8 mouse cellular contexts compared by ENCODE assay signal in genomic region chr12:86890796-86891301, GRCm38 (mm10). TPM values are rescaled to one million over a fixed set of nuclear protein-coding genes. Genes with fewer than 3 reads are reported as not detected.
DNase-seq lines count a peak whose midpoint lies in the region; ATAC-seq and TF ChIP-seq lines count a peak whose summit lies in the region.

No protein-coding gene starts in this region.

- DNase-seq in left cerebral cortex, adult 2 months (ENCODE audit: extremely low spot score in 1 of 2, low spot score in 2 of 2), result no peak
- no peak for DNase-seq in left cerebral cortex, adult 11 months (ENCODE audit: low spot score)
- peak; percentile 41 for DNase-seq in embryonic facial prominence, embryonic 10.5 days (ENCODE audit: low spot score)
- DNase-seq in midbrain, embryonic 10.5 days (ENCODE audit: low spot score), result peak; percentile 37
- no peak for DNase-seq in urinary bladder, adult 18-20 months (ENCODE audit: low spot score in 2 of 2)
- no peak for DNase-seq in urinary bladder, postnatal 36 days (ENCODE audit: low spot score in 2 of 2)

- no peaks in the 10 kb centered on the region for H3K36me3 ChIP-seq in embryonic facial prominence, embryonic 10.5 days (replicated peaks)
- no peaks in the 10 kb centered on the region for H3K36me3 ChIP-seq in hindbrain, embryonic 16.5 days (ENCODE audit: control insufficient read depth, insufficient read depth, low read length)
- H3K36me3 ChIP-seq in midbrain, embryonic 10.5 days, result no peaks in the 10 kb centered on the region

- no peaks in the 10 kb centered on the region for H3K9me3 ChIP-seq in embryonic facial prominence, embryonic 10.5 days
- H3K9me3 ChIP-seq in hindbrain, embryonic 16.5 days (ENCODE audit: control insufficient read depth, low read length), result no peaks in the 10 kb centered on the region
- no peaks in the 10 kb centered on the region for H3K9me3 ChIP-seq in midbrain, embryonic 10.5 days (replicated peaks)

- peak overlapping the region; percentile 71 for H3K27ac ChIP-seq in left cerebral cortex, adult 2 months
- peak overlapping the region; percentile 93 for H3K27ac ChIP-seq in embryonic facial prominence, embryonic 10.5 days (replicated peaks)
- peak overlapping the region; percentile 94 for H3K27ac ChIP-seq in hindbrain, embryonic 16.5 days (ENCODE audit: low read depth, low read length)
- H3K27ac ChIP-seq in midbrain, embryonic 10.5 days (replicated peaks), result peak overlapping the region; percentile 94

- peak overlapping the region; percentile 69 for H3K4me2 ChIP-seq in hindbrain, embryonic 16.5 days (ENCODE audit: low read length)

- peaks cover 36% of the 10 kb centered on the region for H3K27me3 ChIP-seq in embryonic facial prominence, embryonic 10.5 days (replicated peaks; ENCODE audit: low read depth, poor library complexity, severe bottlenecking)
- no peaks in the 10 kb centered on the region for H3K27me3 ChIP-seq in hindbrain, embryonic 16.5 days (replicated peaks; ENCODE audit: control insufficient read depth, insufficient read depth, low read length)
- H3K27me3 ChIP-seq in midbrain, embryonic 10.5 days (ENCODE audit: low read depth, poor library complexity, severe bottlenecking), result peaks cover 22% of the 10 kb centered on the region

- intact Hi-C loops in left cerebral cortex, adult 2 months (cut with DNase I), result no loop called here

- H3K9ac ChIP-seq in hindbrain, embryonic 16.5 days (ENCODE audit: low read depth, low read length), result peak overlapping the region; percentile 44

- TF ChIP-seq CTCF in left cerebral cortex, adult 2 months (IDR thresholded peaks at IDR 0.05), result peak; percentile 34

- WGBS in embryonic facial prominence, embryonic 10.5 days, result 22% methylated on average over 8 of the region's 8 CpGs
- 25% methylated on average over 8 of the region's 8 CpGs for WGBS in hindbrain, embryonic 16.5 days
- 31% methylated on average over 8 of the region's 8 CpGs for WGBS in midbrain, embryonic 10.5 days

- no peak overlapping the region for H3K4me3 ChIP-seq in left cerebral cortex, adult 2 months
- peak overlapping the region; percentile 8 for H3K4me3 ChIP-seq in embryonic facial prominence, embryonic 10.5 days
- H3K4me3 ChIP-seq in hindbrain, embryonic 16.5 days (ENCODE audit: low read length), result no peak overlapping the region
- H3K4me3 ChIP-seq in midbrain, embryonic 10.5 days, result peak overlapping the region; percentile 57

- ATAC-seq in hindbrain, embryonic 16.5 days, result no peak
- no peak for ATAC-seq in megakaryocyte progenitor cell, adult 5-6 weeks (replicated peaks; ENCODE audit: poor library complexity)

- H3K4me1 ChIP-seq in embryonic facial prominence, embryonic 10.5 days, result peaks cover 96% of the 10 kb centered on the region
- peaks cover 79% of the 10 kb centered on the region for H3K4me1 ChIP-seq in hindbrain, embryonic 16.5 days (ENCODE audit: control insufficient read depth, insufficient read depth, low read depth, low read length)
- H3K4me1 ChIP-seq in midbrain, embryonic 10.5 days, result peaks cover 98% of the 10 kb centered on the region

RNA-seq across cellular contexts. Expression of gene Irf2bpl, which starts 6.3 kb away (rescaled TPM):
- total RNA-seq in left cerebral cortex, adult 2 months (2021), result 10 to 100 TPM; 74.3 to 80.8 TPM
- 13.5 and 17.3 TPM in 2 replicates for polyA plus RNA-seq in embryonic facial prominence, embryonic 10.5 days (2016; fragmentation: Nextera tagmentation; extraction: Ambion mirVana)
- 49.7 and 56.6 TPM in 2 replicates for polyA plus RNA-seq in hindbrain, embryonic 16.5 days (2015; fragmentation: Nextera tagmentation; extraction: Ambion mirVana)
- polyA plus RNA-seq in midbrain, embryonic 10.5 days (2016; fragmentation: Nextera tagmentation; extraction: Ambion mirVana), result 28.6 and 39.6 TPM in 2 replicates
- 1.4 and 1.8 TPM in 2 replicates for total RNA-seq in megakaryocyte progenitor cell, adult 5-6 weeks (2015)
- total RNA-seq in megakaryocyte progenitor cell, adult 5-6 weeks (2017), result 1.6 and 1.7 TPM in 2 replicates

RNA-seq across cellular contexts. Expression of gene Cipc, which starts 56.0 kb away (rescaled TPM):
- 10 to 100 TPM; 79.8 to 91.6 TPM for total RNA-seq in left cerebral cortex, adult 2 months (2021)
- 35.1 and 37.1 TPM in 2 replicates for polyA plus RNA-seq in embryonic facial prominence, embryonic 10.5 days (2016; fragmentation: Nextera tagmentation; extraction: Ambion mirVana)
- 43.4 and 49.0 TPM in 2 replicates for polyA plus RNA-seq in hindbrain, embryonic 16.5 days (2015; fragmentation: Nextera tagmentation; extraction: Ambion mirVana)
- 33.2 and 35.5 TPM in 2 replicates for polyA plus RNA-seq in midbrain, embryonic 10.5 days (2016; fragmentation: Nextera tagmentation; extraction: Ambion mirVana)
- total RNA-seq in megakaryocyte progenitor cell, adult 5-6 weeks (2015), result 16.7 and 22.0 TPM in 2 replicates
- 17.6 and 23.7 TPM in 2 replicates for total RNA-seq in megakaryocyte progenitor cell, adult 5-6 weeks (2017)

Comparison
In these comparisons a context has a peak if more than half of its experiments do, and no peak if none do; other contexts are left out.
1. DNase-seq: peak in embryonic facial prominence, embryonic 10.5 days (single experiment) and midbrain, embryonic 10.5 days (single experiment); none in left cerebral cortex, adult 2 months (0 of 2), left cerebral cortex, adult 11 months (single experiment), urinary bladder, adult 18-20 months (0 of 2) and urinary bladder, postnatal 36 days (0 of 2).
2. H3K4me3 ChIP-seq: peak in embryonic facial prominence, embryonic 10.5 days (single experiment) and midbrain, embryonic 10.5 days (single experiment); none in left cerebral cortex, adult 2 months (single experiment) and hindbrain, embryonic 16.5 days (single experiment).
3. Peak in every context shown above with its lines, with median percentiles within 50 percentile points of each other: H3K27ac ChIP-seq.